Mouse (Mus musculus): Measurements from ENCODE around the gene Tamm41. TPM values are rescaled to one million over a fixed set of nuclear protein-coding genes. Genes with fewer than 3 reads are reported as not detected.

Tamm41 gene
- polyA plus RNA-seq, 1 experiment, result 19.1 TPM

- no peaks in the 10 kb centered on the region for H3K4me1 ChIP-seq (ENCODE audit: control insufficient read depth, insufficient read depth, low read length)
- TF ChIP-seq CTCF (IDR thresholded peaks at IDR 0.05; ENCODE audit: insufficient read depth, low read length), result no peak
- TF ChIP-seq POLR2A (IDR thresholded peaks at IDR 0.05; ENCODE audit: borderline replicate concordance, extremely low read depth, low read depth, low read length), result no peak
- no peak overlapping the region for H3K4me3 ChIP-seq (replicated peaks; ENCODE audit: extremely low read depth, low read depth, low read length)
- WGBS, result 75% methylated on average over 4 of the region's 4 CpGs
- DNase-seq, result no peak
Measured at GRCm38 (mm10) chr6:115055440-115055839, 17.8 kb upstream of the Tamm41 start.

GRCm38 (mm10) chr6:115051586-115052197, 14.0 kb upstream of the Tamm41 start:
- DNase-seq, result no peak
- no peak overlapping the region for H3K4me3 ChIP-seq (replicated peaks; ENCODE audit: extremely low read depth, low read depth, low read length)
- 63% methylated on average over 6 of the region's 6 CpGs for WGBS
- TF ChIP-seq CTCF (IDR thresholded peaks at IDR 0.05; ENCODE audit: insufficient read depth, low read length), result no peak
- TF ChIP-seq POLR2A (IDR thresholded peaks at IDR 0.05; ENCODE audit: borderline replicate concordance, extremely low read depth, low read depth, low read length), result no peak
- H3K4me1 ChIP-seq (ENCODE audit: control insufficient read depth, insufficient read depth, low read length), result no peaks in the 10 kb centered on the region

- 0 out of 2 replicates have a peak, but pooled peaks have one; percentile 20 for TF ChIP-seq CTCF (IDR thresholded peaks at IDR 0.05; ENCODE audit: insufficient read depth, low read length)
- TF ChIP-seq POLR2A (IDR thresholded peaks at IDR 0.05; ENCODE audit: borderline replicate concordance, extremely low read depth, low read depth, low read length), result no peak
- DNase-seq, result no peak
- H3K4me3 ChIP-seq (replicated peaks; ENCODE audit: extremely low read depth, low read depth, low read length), result no peak overlapping the region
- WGBS, result 16% methylated on average over 4 of the region's 4 CpGs
- no peaks in the 10 kb centered on the region for H3K4me1 ChIP-seq (ENCODE audit: control insufficient read depth, insufficient read depth, low read length)
Measured at GRCm38 (mm10) chr6:115049015-115049414, 11.3 kb upstream of the Tamm41 start.

GRCm38 (mm10) chr6:115047816-115048215, 10.1 kb upstream of the Tamm41 start:
- no peak overlapping the region for H3K4me3 ChIP-seq (replicated peaks; ENCODE audit: extremely low read depth, low read depth, low read length)
- WGBS, result 45% methylated on average over 2 of the region's 2 CpGs
- TF ChIP-seq POLR2A (IDR thresholded peaks at IDR 0.05; ENCODE audit: borderline replicate concordance, extremely low read depth, low read depth, low read length) (no peak), CTCF (IDR thresholded peaks at IDR 0.05; ENCODE audit: insufficient read depth, low read length) (no peak)
- no peak for DNase-seq
- no peaks in the 10 kb centered on the region for H3K4me1 ChIP-seq (ENCODE audit: control insufficient read depth, insufficient read depth, low read length)

GRCm38 (mm10) chr6:115046064-115046463, 8.4 kb upstream of the Tamm41 start:
- Histone ChIP-seq H3K4me3 (replicated peaks; ENCODE audit: extremely low read depth, low read depth, low read length) (no peak overlapping the region), H3K4me1 (ENCODE audit: control insufficient read depth, insufficient read depth, low read length) (no peaks in the 10 kb centered on the region)
- DNase-seq, result no peak
- no peak for TF ChIP-seq POLR2A (IDR thresholded peaks at IDR 0.05; ENCODE audit: borderline replicate concordance, extremely low read depth, low read depth, low read length)
- TF ChIP-seq CTCF (IDR thresholded peaks at IDR 0.05; ENCODE audit: insufficient read depth, low read length), result no peak
- WGBS, result 71% methylated on average over 1 of the region's 1 CpGs

GRCm38 (mm10) chr6:115044709-115045108, 7.0 kb upstream of the Tamm41 start:
- no peak overlapping the region for H3K4me3 ChIP-seq (replicated peaks; ENCODE audit: extremely low read depth, low read depth, low read length)
- 49% methylated on average over 1 of the region's 1 CpGs for WGBS
- TF ChIP-seq CTCF (IDR thresholded peaks at IDR 0.05; ENCODE audit: insufficient read depth, low read length), result 0 out of 2 replicates have a peak, but pooled peaks have one; percentile 4
- no peak for TF ChIP-seq POLR2A (IDR thresholded peaks at IDR 0.05; ENCODE audit: borderline replicate concordance, extremely low read depth, low read depth, low read length)
- H3K4me1 ChIP-seq (ENCODE audit: control insufficient read depth, insufficient read depth, low read length), result no peaks in the 10 kb centered on the region
- DNase-seq, result no peak

GRCm38 (mm10) chr6:115043657-115044500, 6.2 kb upstream of the Tamm41 start:
- TF ChIP-seq CTCF (IDR thresholded peaks at IDR 0.05; ENCODE audit: insufficient read depth, low read length), result no peak
- TF ChIP-seq POLR2A (IDR thresholded peaks at IDR 0.05; ENCODE audit: borderline replicate concordance, extremely low read depth, low read depth, low read length), result no peak
- 75% methylated on average over 14 of the region's 14 CpGs for WGBS
- Histone ChIP-seq H3K4me3 (replicated peaks; ENCODE audit: extremely low read depth, low read depth, low read length) (no peak overlapping the region), H3K4me1 (ENCODE audit: control insufficient read depth, insufficient read depth, low read length) (no peaks in the 10 kb centered on the region)
- no peak for DNase-seq

- 21% methylated on average over 10 of the region's 10 CpGs for WGBS
- Histone ChIP-seq H3K4me3 (replicated peaks; ENCODE audit: extremely low read depth, low read depth, low read length) (no peak overlapping the region), H3K4me1 (ENCODE audit: control insufficient read depth, insufficient read depth, low read length) (no peaks in the 10 kb centered on the region)
- no peak for TF ChIP-seq POLR2A (IDR thresholded peaks at IDR 0.05; ENCODE audit: borderline replicate concordance, extremely low read depth, low read depth, low read length)
- no peak for TF ChIP-seq CTCF (IDR thresholded peaks at IDR 0.05; ENCODE audit: insufficient read depth, low read length)
- DNase-seq, result no peak
Measured at GRCm38 (mm10) chr6:115042609-115043008, 4.9 kb upstream of the Tamm41 start.

GRCm38 (mm10) chr6:115033441-115033840, 4.2 kb downstream of the Tamm41 start:
- Histone ChIP-seq H3K4me3 (replicated peaks; ENCODE audit: extremely low read depth, low read depth, low read length) (no peak overlapping the region), H3K4me1 (ENCODE audit: control insufficient read depth, insufficient read depth, low read length) (peaks cover 2% of the 10 kb centered on the region; the same call in 1 of the 2 replicates)
- WGBS, result 89% methylated on average over 5 of the region's 5 CpGs
- no peak for DNase-seq
- TF ChIP-seq CTCF (IDR thresholded peaks at IDR 0.05; ENCODE audit: insufficient read depth, low read length) (no peak), POLR2A (IDR thresholded peaks at IDR 0.05; ENCODE audit: borderline replicate concordance, extremely low read depth, low read depth, low read length) (no peak)
